ENCODE assay signal across 9 mouse cellular contexts in genomic region chr1:83064851-83065250, GRCm38 (mm10). TPM values are rescaled to one million over a fixed set of nuclear protein-coding genes. Genes with fewer than 3 reads are reported as not detected.
DNase-seq lines count a peak whose midpoint lies in the region; ATAC-seq and TF ChIP-seq lines count a peak whose summit lies in the region.
"Had no signal": no experiment of that assay in that cellular context is flagged by ENCODE, and none has a peak within 500 bp of the region (broad histone marks: within the 10 kb centered on the region; RNA-seq: fewer than 3 reads in every experiment).

No protein-coding gene starts in this region.

- H3K27me3 ChIP-seq in limb, embryonic 14.5 days (ENCODE audit: control insufficient read depth, insufficient read depth, low read length) = no peaks in the 10 kb centered on the region

- H3K9ac ChIP-seq in limb, embryonic 14.5 days (ENCODE audit: low read depth, low read length, severe bottlenecking) = no peak overlapping the region

- 28% methylated on average over 3 of the region's 3 CpGs for WGBS in limb, embryonic 14.5 days

- H3K4me2 ChIP-seq in limb, embryonic 14.5 days (replicated peaks; ENCODE audit: low read depth, low read length, severe bottlenecking) = no peak overlapping the region

- no peak overlapping the region for H3K27ac ChIP-seq in limb, embryonic 14.5 days (replicated peaks; ENCODE audit: low read depth, low read length)

- no peak for TF ChIP-seq POLR2A in limb, embryonic 14.5 days (IDR thresholded peaks at IDR 0.05; ENCODE audit: borderline replicate concordance, extremely low read depth, insufficient read depth, insufficient read length)

- no peaks in the 10 kb centered on the region for H3K4me1 ChIP-seq in limb, embryonic 14.5 days (ENCODE audit: control insufficient read depth, insufficient read depth, low read length)

- intact Hi-C loops in left cerebral cortex, postnatal 25 days (cut with DNase I) = loop anchor here (5.0 kb wide), 2 partner anchors 122 to 652 kb away; no protein-coding TSS in a partner anchor

- peak; percentile 18 for DNase-seq in cerebellum, adult 8-10 months
- no peak for DNase-seq in cerebellum, adult 9-11 months
- DNase-seq in left cerebral cortex, postnatal 25 days (ENCODE audit: low spot score in 2 of 2) = peak; percentile 6 to 36
- DNase-seq in left cerebral cortex, adult 8-10 months (ENCODE audit: low spot score in 2 of 2) = no peak
- DNase-seq in c-Kit-negative CD71-positive TER-119-positive erythroid progenitor cells, embryonic 14.5 days (ENCODE audit: low read depth, low spot score) = peak; percentile 17
- peak; percentile 60 for DNase-seq in limb, embryonic 14.5 days (ENCODE audit: low spot score)
- DNase-seq in adrenal gland, postnatal 4 days (ENCODE audit: low spot score in 2 of 2) = no peak
- no peak for DNase-seq in right cerebral cortex, postnatal 25 days

- no peak overlapping the region for H3K4me3 ChIP-seq in limb, embryonic 14.5 days (replicated peaks; ENCODE audit: low read length)

- no peaks in the 10 kb centered on the region for H3K9me3 ChIP-seq in limb, embryonic 14.5 days (ENCODE audit: control insufficient read depth, low read length)

- no peaks in the 10 kb centered on the region for H3K36me3 ChIP-seq in limb, embryonic 14.5 days (ENCODE audit: control insufficient read depth, insufficient read depth, low read length)

- ATAC-seq in limb, embryonic 14.5 days (ENCODE audit: low FRiP score, low read depth) = no peak

RNA-seq across cellular contexts. Expression of gene Krtap28-13, which starts 4.1 kb away (rescaled TPM):
- total RNA-seq in left cerebral cortex, postnatal 25 days (2021) = not detected
- total RNA-seq in left cerebral cortex, adult 8-10 months (2022) = not detected
- polyA plus RNA-seq in limb, embryonic 14.5 days (2012; rRNA removed) = 0.09 and 0.13 TPM in 2 replicates
- polyA plus RNA-seq in limb, embryonic 14.5 days (2014; fragmentation: Nextera tagmentation; extraction: Ambion mirVana) = not detected in 2 replicates
- not detected for total RNA-seq in adrenal gland, postnatal 4 days (2021)
- total RNA-seq: heart, adult 18-20 months had no signal

RNA-seq across cellular contexts. Expression of gene A030005K14Rik, which starts 5.7 kb away (rescaled TPM):
- not detected for total RNA-seq in left cerebral cortex, postnatal 25 days (2021)
- not detected for total RNA-seq in left cerebral cortex, adult 8-10 months (2022)
- polyA plus RNA-seq in limb, embryonic 14.5 days (2012; rRNA removed) = not detected in 2 replicates
- polyA plus RNA-seq in limb, embryonic 14.5 days (2014; fragmentation: Nextera tagmentation; extraction: Ambion mirVana) = not detected in 2 replicates
- not detected for total RNA-seq in adrenal gland, postnatal 4 days (2021)
- total RNA-seq: heart, adult 18-20 months had no signal

RNA-seq across cellular contexts. Expression of gene Gm47969, which starts 20.1 kb away (rescaled TPM):
- total RNA-seq in left cerebral cortex, postnatal 25 days (2021) = not detected
- not detected for total RNA-seq in left cerebral cortex, adult 8-10 months (2022)
- not detected in 2 replicates for polyA plus RNA-seq in limb, embryonic 14.5 days (2012; rRNA removed)
- not detected in 2 replicates for polyA plus RNA-seq in limb, embryonic 14.5 days (2014; fragmentation: Nextera tagmentation; extraction: Ambion mirVana)
- not detected for total RNA-seq in adrenal gland, postnatal 4 days (2021)
- total RNA-seq: heart, adult 18-20 months had no signal

RNA-seq across cellular contexts. Expression of gene Krtap28-10, which starts 22.6 kb away (rescaled TPM):
- not detected for total RNA-seq in left cerebral cortex, postnatal 25 days (2021)
- total RNA-seq in left cerebral cortex, adult 8-10 months (2022) = not detected
- not detected in 2 replicates for polyA plus RNA-seq in limb, embryonic 14.5 days (2012; rRNA removed)
- polyA plus RNA-seq in limb, embryonic 14.5 days (2014; fragmentation: Nextera tagmentation; extraction: Ambion mirVana) = not detected in 2 replicates
- total RNA-seq in adrenal gland, postnatal 4 days (2021) = not detected
- total RNA-seq: heart, adult 18-20 months had no signal

RNA-seq across cellular contexts. Expression of gene Slc19a3, which starts 26.6 kb away (rescaled TPM):
- 1 to 10 TPM; 2.8 to 2.9 TPM for total RNA-seq in left cerebral cortex, postnatal 25 days (2021)
- 1 to 10 TPM; 1.8 to 2.8 (median 2.1) TPM for total RNA-seq in left cerebral cortex, adult 8-10 months (2022)
- polyA plus RNA-seq in limb, embryonic 14.5 days (2012; rRNA removed) = 1.2 and 1.3 TPM in 2 replicates
- polyA plus RNA-seq in limb, embryonic 14.5 days (2014; fragmentation: Nextera tagmentation; extraction: Ambion mirVana) = 0.35 and 0.54 TPM in 2 replicates
- total RNA-seq in adrenal gland, postnatal 4 days (2021) = under 1 TPM; 0.48 to 0.73 TPM

Comparison
In these comparisons a context has a peak if more than half of its experiments do, and no peak if none do; other contexts are left out.
1. DNase-seq: peak in cerebellum, adult 8-10 months (single experiment), left cerebral cortex, postnatal 25 days (2 of 2), c-Kit-negative CD71-positive TER-119-positive erythroid progenitor cells, embryonic 14.5 days (single experiment) and limb, embryonic 14.5 days (single experiment); none in cerebellum, adult 9-11 months (single experiment), left cerebral cortex, adult 8-10 months (0 of 2), adrenal gland, postnatal 4 days (0 of 2) and right cerebral cortex, postnatal 25 days (single experiment).